Mouse (Mus musculus) lung, embryonic 15.5 days (tissue): ENCODE measurements around the gene Glipr1. TPM values are rescaled to one million over a fixed set of nuclear protein-coding genes. Genes with fewer than 3 reads are reported as not detected.

ENCODE experiments used
- ATAC-seq: fragments of 200-750 bp; cut with Nextera tagmentation; 2 replicates; pipeline ENCODE4 v1.8.0; 2017; ENCODE audit warnings: moderate number of reproducible peaks, borderline replicate concordance; ENCODE audit not compliant: low FRiP score, low TSS enrichment; ENCODE audit errors: extremely low read depth
- H3K27ac ChIP-seq: fragments of 300-500 bp; sonication (generic); 2 replicates; pipeline ENCODE4 v1.5.1; 2015; ENCODE audit warnings: moderate library complexity, mild to moderate bottlenecking, inconsistent platforms
- H3K27me3 ChIP-seq: fragments of 300-500 bp; sonication (generic); 2 replicates; pipeline ENCODE4 v1.6.1; 2015; ENCODE audit warnings: inconsistent platforms
- H3K36me3 ChIP-seq: fragments of 300-500 bp; sonication (generic); 2 replicates; pipeline ENCODE4 v1.6.1; 2015; ENCODE audit warnings: inconsistent platforms
- H3K4me1 ChIP-seq: fragments of 300-500 bp; sonication (generic); 2 replicates; pipeline ENCODE4 v1.6.1; 2015; ENCODE audit warnings: inconsistent platforms
- H3K4me2 ChIP-seq: fragments of 300-500 bp; sonication (generic); 2 replicates; pipeline ENCODE4 v1.6.1; 2015; ENCODE audit warnings: inconsistent platforms, mild to moderate bottlenecking, moderate library complexity
- H3K4me3 ChIP-seq: fragments of 300-500 bp; sonication (generic); 2 replicates; pipeline ENCODE4 v1.5.1; 2015; ENCODE audit warnings: mild to moderate bottlenecking, inconsistent platforms
- H3K9ac ChIP-seq: fragments of 300-500 bp; sonication (generic); 2 replicates; pipeline ENCODE4 v1.6.1; 2015; ENCODE audit warnings: inconsistent platforms
- H3K9me3 ChIP-seq: fragments of 300-500 bp; sonication (generic); 2 replicates; pipeline ENCODE4 v1.6.1; 2016; ENCODE audit warnings: inconsistent platforms
- WGBS: fragments of 180-500 bp; shearing (Covaris S2); methylation state at CpG from one replicate; pipeline ENCODE4 v1.1.7; 2015; 5-methylcytosine and 5-hydroxymethylcytosine counted together
- polyA plus RNA-seq: library from polyadenylated mRNA; unstranded; fragments of >200 nt; fragmentation: Nextera tagmentation; extraction: Ambion mirVana; gene quantifications from 2 replicates; pipeline ENCODE4 v1.2.1, GENCODE M21; 2015

Glipr1 gene
- polyA plus RNA-seq, 1 experiment from 2014 or later = 3.3 TPM

DNA sequence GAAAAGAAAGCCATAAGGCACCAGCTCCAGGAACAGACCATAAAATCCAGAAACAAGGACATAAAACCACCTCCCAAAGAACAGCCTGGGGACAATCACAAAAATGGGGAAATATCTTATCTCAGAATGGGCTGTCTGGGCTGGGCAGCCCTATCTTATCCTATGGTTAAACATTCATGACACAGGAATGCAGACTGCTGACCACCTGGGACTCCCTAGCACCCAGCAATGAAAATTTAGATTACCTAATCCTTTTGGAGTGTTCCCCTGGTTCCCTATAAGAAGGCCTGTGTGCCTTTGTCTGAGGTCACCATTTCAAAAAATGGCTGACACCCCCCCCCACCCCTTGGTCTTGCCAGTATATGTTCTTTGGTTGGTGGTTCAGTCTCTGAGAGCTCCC is 4.8 kb downstream of the Glipr1 start:
- Histone ChIP-seq H3K9me3 (no peaks in the 10 kb centered on the region), H3K27ac (no peak overlapping the region), H3K9ac (no peak overlapping the region), H3K4me2 (no peak overlapping the region), H3K4me3 (no peak overlapping the region), H3K4me1 (no peaks in the 10 kb centered on the region), H3K36me3 (no peaks in the 10 kb centered on the region), H3K27me3 (no peaks in the 10 kb centered on the region)
- ATAC-seq = no peak

GRCm38 (mm10) chr10:111996911-111997347 is 5.5 kb downstream of the Glipr1 start:
- no peak overlapping the region for H3K4me3 ChIP-seq

GRCm38 (mm10) chr10:111996549-111996904 is 5.9 kb downstream of the Glipr1 start:
- WGBS = 83% methylated on average over 7 of the region's 7 CpGs
- no peak overlapping the region for H3K4me3 ChIP-seq
- ATAC-seq = no peak
- no peaks in the 10 kb centered on the region for H3K36me3 ChIP-seq
- no peaks in the 10 kb centered on the region for H3K4me1 ChIP-seq
- no peak overlapping the region for H3K27ac ChIP-seq
- H3K27me3 ChIP-seq = no peaks in the 10 kb centered on the region
- no peaks in the 10 kb centered on the region for H3K9me3 ChIP-seq
- H3K4me2 ChIP-seq = no peak overlapping the region
- H3K9ac ChIP-seq = no peak overlapping the region

More at GRCm38 (mm10) chr10:111996911-111997347, 5.5 kb downstream of the Glipr1 start:
- Histone ChIP-seq H3K4me2 (no peak overlapping the region), H3K9ac (no peak overlapping the region), H3K4me1 (no peaks in the 10 kb centered on the region), H3K36me3 (no peaks in the 10 kb centered on the region), H3K27ac (no peak overlapping the region), H3K27me3 (no peaks in the 10 kb centered on the region), H3K9me3 (no peaks in the 10 kb centered on the region)
- WGBS = 64% methylated on average over 8 of the region's 8 CpGs
- no peak for ATAC-seq

GRCm38 (mm10) chr10:111995803-111996548 is 6.5 kb downstream of the Glipr1 start:
- H3K9ac ChIP-seq = no peak overlapping the region
- WGBS = 80% methylated on average over 11 of the region's 11 CpGs
- no peak for ATAC-seq
- no peaks in the 10 kb centered on the region for H3K27me3 ChIP-seq
- no peaks in the 10 kb centered on the region for H3K9me3 ChIP-seq
- H3K4me3 ChIP-seq = no peak overlapping the region
- no peaks in the 10 kb centered on the region for H3K36me3 ChIP-seq
- H3K4me1 ChIP-seq = no peaks in the 10 kb centered on the region
- no peak overlapping the region for H3K4me2 ChIP-seq
- no peak overlapping the region for H3K27ac ChIP-seq

DNA sequence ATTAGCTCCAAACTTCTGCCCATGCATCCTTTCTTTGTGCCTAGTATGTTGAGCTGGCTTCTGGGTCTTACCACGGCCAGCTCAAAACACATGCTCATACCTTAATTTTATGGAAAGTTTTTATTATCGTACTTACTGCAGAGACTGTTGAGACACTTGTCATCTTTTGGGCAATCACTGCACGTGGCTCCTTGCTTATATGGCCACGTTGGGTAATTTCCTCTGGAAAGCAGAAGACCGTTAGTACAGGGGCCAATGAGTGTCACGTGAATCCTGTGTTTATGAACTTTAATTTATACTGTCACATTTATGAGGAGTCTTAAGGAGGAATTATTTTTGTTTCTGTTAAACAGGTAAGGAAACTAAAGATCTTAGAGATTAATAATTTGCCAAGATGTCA is 16.0 kb downstream of the Glipr1 start:
- Histone ChIP-seq H3K27me3 (no peaks in the 10 kb centered on the region), H3K9me3 (no peaks in the 10 kb centered on the region), H3K9ac (no peak overlapping the region), H3K4me3 (no peak overlapping the region), H3K4me2 (no peak overlapping the region), H3K27ac (no peak overlapping the region), H3K4me1 (no peaks in the 10 kb centered on the region), H3K36me3 (peaks cover 44% of the 10 kb centered on the region)
- whole genome bisulfite sequencing = 81% methylated on average over 6 of the region's 6 CpGs
- ATAC-seq = no peak

- WGBS = 85% methylated on average over 5 of the region's 5 CpGs
- H3K9me3 ChIP-seq = no peaks in the 10 kb centered on the region
- no peak for ATAC-seq
- H3K4me3 ChIP-seq = no peak overlapping the region
- H3K9ac ChIP-seq = no peak overlapping the region
- H3K27me3 ChIP-seq = no peaks in the 10 kb centered on the region
- no peak overlapping the region for H3K4me2 ChIP-seq
- H3K36me3 ChIP-seq = peaks cover 71% of the 10 kb centered on the region
- no peaks in the 10 kb centered on the region for H3K4me1 ChIP-seq
- H3K27ac ChIP-seq = no peak overlapping the region
These were observed 19.4 kb downstream of the Glipr1 start for GRCm38 (mm10) chr10:111983070-111983469.

DNA sequence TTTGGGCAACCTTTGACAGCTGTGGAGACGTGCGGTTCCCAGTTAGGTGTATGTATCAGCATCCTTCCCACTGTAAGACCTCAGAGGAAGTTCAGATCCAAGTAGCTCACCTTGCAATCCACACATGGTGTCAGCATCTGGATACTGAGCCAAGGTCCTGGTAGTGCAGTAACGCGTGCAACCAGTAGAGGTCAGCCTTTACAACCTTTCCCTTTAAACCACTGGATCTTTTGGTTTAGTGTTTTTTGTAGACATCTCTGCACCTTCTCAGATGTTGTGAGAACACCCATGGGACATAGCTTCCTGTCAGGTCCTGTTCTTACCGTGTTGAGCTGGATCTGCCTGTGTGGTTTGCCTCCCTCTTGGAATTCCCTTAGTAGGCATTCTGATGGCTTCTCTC is 24.8 kb downstream of the Glipr1 start:
- WGBS = 37% methylated on average over 5 of the region's 5 CpGs
- Histone ChIP-seq H3K4me2 (no peak overlapping the region), H3K4me1 (peaks cover 13% of the 10 kb centered on the region), H3K9ac (no peak overlapping the region), H3K27me3 (no peaks in the 10 kb centered on the region), H3K36me3 (peaks cover 48% of the 10 kb centered on the region), H3K4me3 (no peak overlapping the region), H3K9me3 (no peaks in the 10 kb centered on the region), H3K27ac (no peak overlapping the region)
- ATAC-seq = no peak

GRCm38 (mm10) chr10:111972542-111973361 is 29.7 kb downstream of the Glipr1 start, which contains the start of gene Krr1:
Gene Krr1 (plus strand): TSS chr10:111972664.
- no peaks in the 10 kb centered on the region for H3K27me3 ChIP-seq
- WGBS = under 1% methylated on average over 51 of the region's 51 CpGs
- peak within 1 kb of the TSS; percentile 78 for H3K4me3 ChIP-seq
- no peaks in the 10 kb centered on the region for H3K9me3 ChIP-seq
- peak within 1 kb of the TSS; percentile 42; the same call in 1 of the 2 replicates for H3K27ac ChIP-seq
- peak within 1 kb of the TSS; percentile 65 for H3K4me2 ChIP-seq
- peak; percentile 97 for ATAC-seq
- peaks cover 13% of the 10 kb centered on the region for H3K4me1 ChIP-seq
- peaks cover 12% of the 10 kb centered on the region; the same call in 1 of the 2 replicates for H3K36me3 ChIP-seq
- H3K9ac ChIP-seq = peak within 1 kb of the TSS; percentile 85

- WGBS = 81% methylated on average over 3 of the region's 3 CpGs
- Histone ChIP-seq H3K9me3 (no peaks in the 10 kb centered on the region), H3K4me1 (peaks cover 13% of the 10 kb centered on the region), H3K4me2 (peak overlapping the region; percentile 31; the same call in 1 of the 2 replicates), H3K9ac (no peak overlapping the region), H3K4me3 (no peak overlapping the region), H3K27ac (no peak overlapping the region), H3K36me3 (peaks cover 6% of the 10 kb centered on the region; the same call in 1 of the 2 replicates), H3K27me3 (0 out of 2 replicates have a peak, but pooled peaks cover 2% of the 10 kb centered on the region)
- ATAC-seq = no peak
These were observed 30.5 kb downstream of the Glipr1 start for GRCm38 (mm10) chr10:111971929-111972328.

- no peaks in the 10 kb centered on the region for H3K36me3 ChIP-seq
- no peak for ATAC-seq
- 44% methylated on average over 4 of the region's 4 CpGs for WGBS
- no peak overlapping the region for H3K9ac ChIP-seq
- H3K4me2 ChIP-seq = no peak overlapping the region
- 0 out of 2 replicates have a peak, but pooled peaks cover 3% of the 10 kb centered on the region for H3K27me3 ChIP-seq
- no peaks in the 10 kb centered on the region for H3K9me3 ChIP-seq
- H3K4me1 ChIP-seq = no peaks in the 10 kb centered on the region
- H3K4me3 ChIP-seq = no peak overlapping the region
- no peak overlapping the region for H3K27ac ChIP-seq
These were observed 36.0 kb downstream of the Glipr1 start for GRCm38 (mm10) chr10:111966394-111966793.

DNA sequence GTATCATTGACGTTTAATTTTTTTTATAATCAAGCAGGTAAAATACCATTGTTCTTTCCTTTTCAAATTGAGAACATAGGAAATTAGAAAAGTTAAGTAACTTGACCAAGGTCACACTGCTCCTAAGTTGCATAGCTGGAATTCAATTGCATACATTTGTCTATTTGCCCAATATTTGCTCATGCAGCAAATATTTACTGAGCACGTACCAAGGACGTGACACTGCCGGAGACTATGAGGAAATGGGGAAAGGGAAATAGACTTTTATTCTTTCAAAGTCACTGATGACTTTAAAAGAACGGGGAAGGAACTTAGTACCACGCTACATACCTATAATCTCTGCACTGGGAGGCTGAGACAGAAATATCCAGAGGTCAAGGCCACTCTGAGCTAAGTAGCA is 42.0 kb downstream of the Glipr1 start:
- peaks cover 10% of the 10 kb centered on the region; the same call in 1 of the 2 replicates for H3K4me1 ChIP-seq
- peak overlapping the region; percentile 80 for H3K27ac ChIP-seq
- 44% methylated on average over 6 of the region's 6 CpGs for WGBS
- no peak overlapping the region for H3K4me2 ChIP-seq
- H3K36me3 ChIP-seq = no peaks in the 10 kb centered on the region
- no peaks in the 10 kb centered on the region for H3K9me3 ChIP-seq
- no peak overlapping the region for H3K9ac ChIP-seq
- no peak overlapping the region for H3K4me3 ChIP-seq
- no peak for ATAC-seq
- H3K27me3 ChIP-seq = no peaks in the 10 kb centered on the region

- Histone ChIP-seq H3K4me1 (peaks cover 16% of the 10 kb centered on the region; the same call in 1 of the 2 replicates), H3K9me3 (no peaks in the 10 kb centered on the region), H3K4me2 (peak overlapping the region; percentile 32; the same call in 1 of the 2 replicates), H3K36me3 (no peaks in the 10 kb centered on the region), H3K27ac (peak overlapping the region; percentile 82), H3K4me3 (no peak overlapping the region), H3K9ac (no peak overlapping the region), H3K27me3 (no peaks in the 10 kb centered on the region)
- peak; percentile 92 for ATAC-seq
- 58% methylated on average over 2 of the region's 2 CpGs for WGBS
These were observed 43.1 kb downstream of the Glipr1 start for GRCm38 (mm10) chr10:111959353-111959752.
